Mouse (Mus musculus) heart, postnatal 36 days (tissue): ENCODE data around the gene Stmn3. TPM values are rescaled to one million over a fixed set of nuclear protein-coding genes. Genes with fewer than 3 reads are reported as not detected.

Experiments used
- DNase-seq, 2 experiments: peaks; one replicate each; pipeline ENCODE4 v3.0.0; 2021 to 2022
- intact Hi-C: fragments of 180-260 bp; cut with DNase I; formaldehyde crosslinking; loops from one replicate; pipeline ENCODE4 v1.15.1; 2025
- total RNA-seq, 2 experiments: library from RNA; stranded (reverse); gene quantifications; 2 replicates each; pipeline ENCODE4 v1.2.3; 2021

Gene Stmn3
- total RNA-seq: under 1 TPM; 0.38 to 0.53 TPM

DNA sequence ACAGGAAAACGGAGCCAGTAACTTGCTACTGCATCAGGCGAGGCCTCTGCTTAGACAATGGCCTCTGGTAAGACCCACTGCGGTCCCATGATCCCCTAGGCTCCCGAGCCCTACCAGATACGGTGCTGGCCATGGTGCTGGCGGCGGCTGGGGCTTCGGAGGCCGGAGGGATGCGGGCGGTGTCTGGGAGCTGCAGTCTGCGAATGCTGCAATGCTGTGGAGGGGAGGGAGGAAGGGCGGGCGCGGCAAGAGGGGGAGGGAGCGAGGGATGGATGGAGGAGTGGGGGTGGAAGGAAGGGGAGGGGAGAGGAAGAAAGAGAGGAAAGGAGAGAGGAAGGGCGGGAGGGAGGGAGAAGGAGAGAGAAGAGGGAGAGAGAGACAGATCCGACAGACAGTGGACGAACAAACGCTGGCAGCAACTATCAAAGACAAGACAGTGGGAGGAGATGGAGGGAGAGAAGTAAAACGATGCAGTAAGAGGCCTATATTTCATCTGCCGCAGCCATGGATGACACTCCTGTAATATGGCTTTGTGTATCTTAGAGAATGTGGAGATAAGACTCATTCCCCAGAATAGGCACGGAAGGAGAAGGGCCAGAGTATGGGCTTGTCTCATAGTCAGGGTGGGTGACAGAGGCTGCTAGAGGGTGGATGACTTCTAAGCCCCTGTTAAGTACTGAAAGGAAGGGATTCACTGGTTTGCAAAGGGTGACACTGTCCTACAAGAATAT lies at the start of gene Stmn3:
Gene Stmn3, minus strand, starts transcription at position 421 of the 731 bp plus-strand sequence.
- intact Hi-C loops: no loop called here
- peak; percentile 23 to 36 for DNase-seq

DNA sequence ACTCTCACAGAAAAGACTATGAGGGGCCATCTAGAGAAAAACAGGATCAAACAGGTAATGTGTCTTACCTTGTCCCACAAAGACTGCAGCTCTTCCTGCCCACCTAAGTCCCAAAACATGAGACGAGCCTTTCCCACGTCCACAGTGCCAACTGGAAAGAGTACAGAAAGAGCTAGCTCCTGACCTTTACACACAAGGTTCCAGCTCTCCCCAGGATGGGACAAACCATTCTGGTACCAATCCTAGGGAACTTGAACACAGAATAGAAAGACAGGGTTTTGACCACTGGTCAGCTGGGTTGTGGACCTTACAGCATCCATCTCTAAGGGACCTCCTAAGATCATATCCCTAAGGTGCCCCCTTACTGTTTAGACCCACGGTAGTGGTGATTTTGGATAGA lies 49.6 kb upstream of the Stmn3 start:
- intact Hi-C loops: no loop called here
- DNase-seq: no peak

DNA sequence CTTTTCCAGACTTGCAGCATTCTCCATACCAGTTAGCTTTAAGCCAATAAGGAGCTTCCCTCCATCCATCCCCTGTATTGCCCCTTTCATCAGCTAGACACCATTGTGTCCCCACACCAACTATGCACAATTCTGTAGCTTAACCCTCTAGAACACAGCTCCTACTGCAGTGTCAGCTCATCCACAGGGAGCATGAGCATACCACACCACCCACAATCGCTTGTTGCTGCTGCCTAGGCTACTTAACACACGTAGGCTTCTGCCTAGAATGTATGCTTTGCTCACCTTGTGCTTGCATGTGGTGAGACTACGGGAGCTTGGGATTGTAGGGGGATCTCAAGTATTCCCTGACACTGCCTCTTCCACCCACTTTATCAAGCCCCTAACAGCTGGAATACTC lies 42.5 kb upstream of the Stmn3 start:
- intact Hi-C loops: no loop called here
- no peak for DNase-seq

DNA sequence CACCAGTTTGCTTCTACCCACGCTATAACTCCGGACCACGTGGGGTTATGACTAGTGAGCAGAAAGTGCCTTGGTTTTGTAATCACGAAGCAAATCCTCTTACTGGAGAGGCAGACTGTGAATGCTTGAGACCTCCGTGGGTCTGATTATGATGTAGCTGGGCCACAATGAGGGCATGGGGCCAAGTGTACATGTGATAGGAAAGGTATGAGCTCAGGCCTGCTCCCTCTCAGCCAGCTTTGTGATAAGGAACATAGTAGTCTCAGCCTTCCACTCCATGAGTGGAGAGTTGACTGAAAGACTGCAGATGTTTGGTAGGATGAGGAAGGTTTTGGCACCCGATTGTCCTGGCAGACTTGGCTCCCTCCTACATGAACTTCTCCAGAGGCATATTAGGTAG lies 28.5 kb upstream of the Stmn3 start:
- intact Hi-C loops: loop anchor here (10.0 kb wide), 1 partner anchor 358 kb away; the partner anchor contains the start of gene Col20a1
- DNase-seq: peak in 1 of 2 experiments; percentile 26

DNA sequence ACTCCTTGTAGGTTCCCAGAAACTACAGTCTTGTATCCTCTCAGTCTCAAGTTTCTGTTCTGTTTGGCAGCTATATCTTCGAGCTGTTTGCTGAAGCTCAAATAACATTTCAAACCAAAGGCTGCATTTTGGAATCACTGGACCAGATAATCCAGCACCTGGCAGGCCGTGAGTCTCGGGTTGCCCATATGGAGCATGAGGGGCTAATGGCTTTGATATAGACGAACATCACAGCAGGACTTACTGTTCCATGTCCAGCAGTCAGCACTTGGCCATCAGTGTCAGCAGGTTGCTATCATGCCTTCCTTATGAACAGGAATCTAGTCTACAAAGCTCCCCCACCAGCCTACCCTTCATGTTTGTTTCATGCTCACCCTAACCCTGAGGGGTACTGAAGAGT lies 26.1 kb upstream of the Stmn3 start:
- intact Hi-C loops: loop anchor here (10.0 kb wide), 1 partner anchor 356 kb away; the partner anchor contains the start of gene Col20a1
- no peak for DNase-seq

DNA sequence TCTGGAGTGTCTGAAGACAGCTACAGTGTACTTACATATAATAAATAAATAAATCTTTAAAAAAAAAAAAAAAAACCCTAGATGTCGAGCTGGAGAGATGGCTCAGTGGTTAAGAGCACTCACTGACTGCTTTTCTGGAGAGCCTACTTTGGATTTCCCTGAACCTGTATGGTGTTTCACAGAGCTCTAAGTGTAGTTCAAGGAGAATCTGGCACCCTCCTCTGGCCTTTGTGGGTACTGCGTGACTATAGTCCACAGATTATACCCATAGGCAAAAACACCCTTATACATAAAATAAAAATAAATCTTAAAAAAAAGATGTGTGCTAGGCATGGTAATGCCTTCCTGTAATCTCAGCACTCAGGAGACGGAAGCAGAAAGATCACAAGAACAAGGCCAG lies 19.7 kb upstream of the Stmn3 start:
- DNase-seq: peak; percentile 64 to 81

DNA sequence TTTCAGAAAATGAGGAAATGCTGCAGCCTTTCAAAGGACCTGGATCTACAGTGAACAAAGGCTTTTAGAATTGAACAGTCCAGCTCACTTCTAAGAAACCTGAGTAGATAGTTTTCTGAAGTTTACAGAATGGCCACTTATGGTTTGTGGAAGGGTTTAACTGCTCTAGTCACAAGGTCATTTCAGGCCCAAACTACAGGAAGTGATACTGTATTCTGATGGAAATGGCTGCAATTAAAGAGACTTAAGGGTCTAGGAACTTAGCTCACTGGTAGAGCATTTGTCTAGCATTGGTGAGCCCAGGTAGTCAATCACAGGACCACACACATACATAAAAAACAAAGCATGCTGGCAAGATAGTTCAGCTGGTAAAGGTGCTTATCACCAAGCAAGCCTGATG lies 18.2 kb upstream of the Stmn3 start:
- no peak for DNase-seq
- intact Hi-C loops: no loop called here

More for the DNA sequence above, 19.7 kb upstream of the Stmn3 start:
- intact Hi-C loops: loop anchor here (1.0 kb wide), 1 partner anchor 148 kb away; no protein-coding TSS in a partner anchor

DNA sequence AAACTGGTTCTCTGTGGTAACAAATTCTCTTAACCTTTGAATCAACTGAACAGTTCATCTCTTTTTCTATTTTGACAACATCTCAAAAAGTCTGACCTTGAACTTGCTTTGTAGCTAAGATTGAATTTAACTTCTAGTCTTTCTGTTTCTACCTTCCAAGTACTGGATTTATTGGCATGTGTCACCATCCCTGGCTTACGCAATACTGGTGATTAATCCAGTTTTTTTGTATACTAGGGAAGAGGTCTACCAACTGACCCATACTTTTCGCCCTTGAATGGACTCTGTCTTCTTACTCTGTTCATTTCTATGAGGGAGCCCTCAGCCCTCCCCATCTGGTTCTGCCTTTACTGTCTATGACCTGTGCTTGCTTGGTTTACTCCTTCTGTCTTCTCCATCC lies 11.8 kb upstream of the Stmn3 start:
- no peak for DNase-seq
- intact Hi-C loops: no loop called here

DNA sequence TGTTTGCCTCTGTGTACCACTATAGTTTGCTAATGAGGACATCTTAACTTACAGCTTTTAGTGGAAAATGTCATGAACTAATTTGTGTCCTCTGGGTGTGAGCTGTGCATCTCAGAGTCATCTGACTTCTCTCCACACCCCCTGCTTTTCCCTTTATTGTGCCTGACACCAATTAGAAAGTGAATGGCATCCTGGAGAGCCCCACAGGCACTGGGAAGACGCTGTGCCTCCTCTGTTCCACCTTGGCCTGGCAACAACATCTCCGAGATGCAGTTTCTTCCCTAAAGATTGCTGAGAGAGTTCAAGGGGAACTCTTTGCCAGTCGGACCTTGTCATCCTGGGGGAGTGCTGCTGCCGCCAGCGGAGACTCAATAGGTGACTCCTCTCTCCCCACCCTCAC lies 7.8 kb upstream of the Stmn3 start:
- intact Hi-C loops: no loop called here
- no peak for DNase-seq

DNA sequence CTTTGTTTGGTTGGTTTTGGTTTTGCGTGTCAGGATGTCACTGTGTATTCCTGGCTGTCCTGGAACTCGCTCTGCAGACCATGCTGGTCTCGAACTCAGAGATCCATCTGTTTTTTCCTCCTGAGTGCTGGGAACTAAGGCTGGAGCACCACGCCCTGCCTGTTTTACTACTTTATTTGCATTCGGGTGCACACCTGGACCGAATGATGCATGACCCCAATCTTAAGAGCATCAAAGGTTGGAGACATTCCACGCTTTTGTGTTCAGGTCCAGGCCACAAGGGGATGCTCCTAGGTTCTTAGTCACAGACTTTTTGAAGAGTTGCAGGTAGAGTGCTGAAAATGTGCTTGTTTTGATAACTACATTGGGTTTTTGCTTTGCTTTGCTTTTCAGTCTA lies 5.8 kb upstream of the Stmn3 start:
- intact Hi-C loops: no loop called here
- DNase-seq: no peak

DNA sequence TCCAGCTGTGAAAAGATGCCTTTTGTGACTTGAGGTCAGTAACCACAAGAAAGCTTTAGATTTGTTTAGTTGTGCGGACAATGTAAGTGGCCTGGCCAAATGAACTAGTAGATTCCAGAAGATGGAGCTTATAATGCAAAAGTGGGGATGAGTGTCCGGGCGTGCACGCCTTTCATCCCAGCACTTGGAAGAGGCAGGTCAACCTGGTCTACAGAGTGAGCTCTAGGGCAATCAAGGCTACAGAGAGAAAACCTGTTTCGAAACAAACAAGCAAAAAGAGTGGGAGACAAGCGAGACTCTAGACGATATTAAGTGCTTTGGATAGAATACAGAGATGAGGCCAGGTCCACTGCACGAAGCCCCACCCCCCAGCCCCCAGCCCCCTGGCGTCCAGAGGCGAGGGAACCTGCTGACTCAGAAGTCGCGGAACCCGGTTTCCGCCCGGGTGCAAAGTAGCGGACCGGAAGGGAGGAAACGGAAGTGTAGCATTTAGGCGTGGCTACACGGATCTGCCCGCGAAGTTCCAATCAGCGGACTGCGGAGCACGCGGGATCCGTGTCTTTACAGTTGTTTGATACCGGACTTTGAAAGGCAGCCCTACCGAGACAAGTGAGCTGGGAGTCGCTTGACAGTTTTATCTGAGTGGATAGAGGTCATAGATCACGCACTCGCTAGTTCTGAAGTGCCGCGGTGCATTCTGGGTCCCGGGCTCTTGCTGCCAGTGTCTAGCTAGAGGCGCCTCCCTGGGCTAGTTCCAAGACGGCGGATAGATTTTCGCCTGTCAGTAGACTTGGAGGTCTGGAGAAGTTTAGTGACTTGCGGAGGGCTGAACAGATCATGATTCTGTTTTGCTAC lies 5.2 kb upstream of the Stmn3 start, which contains the start of gene Rtel1:
Gene Rtel1, plus strand, starts transcription at position 492 of the 855 bp plus-strand sequence.
- intact Hi-C loops: loop anchor here (2.0 to 5.0 kb wide), 2 partner anchors 31 to 132 kb away; partner anchors contain the start of genes Gmeb2 and Ppdpf
- peak; percentile 80 to 85 for DNase-seq

DNA sequence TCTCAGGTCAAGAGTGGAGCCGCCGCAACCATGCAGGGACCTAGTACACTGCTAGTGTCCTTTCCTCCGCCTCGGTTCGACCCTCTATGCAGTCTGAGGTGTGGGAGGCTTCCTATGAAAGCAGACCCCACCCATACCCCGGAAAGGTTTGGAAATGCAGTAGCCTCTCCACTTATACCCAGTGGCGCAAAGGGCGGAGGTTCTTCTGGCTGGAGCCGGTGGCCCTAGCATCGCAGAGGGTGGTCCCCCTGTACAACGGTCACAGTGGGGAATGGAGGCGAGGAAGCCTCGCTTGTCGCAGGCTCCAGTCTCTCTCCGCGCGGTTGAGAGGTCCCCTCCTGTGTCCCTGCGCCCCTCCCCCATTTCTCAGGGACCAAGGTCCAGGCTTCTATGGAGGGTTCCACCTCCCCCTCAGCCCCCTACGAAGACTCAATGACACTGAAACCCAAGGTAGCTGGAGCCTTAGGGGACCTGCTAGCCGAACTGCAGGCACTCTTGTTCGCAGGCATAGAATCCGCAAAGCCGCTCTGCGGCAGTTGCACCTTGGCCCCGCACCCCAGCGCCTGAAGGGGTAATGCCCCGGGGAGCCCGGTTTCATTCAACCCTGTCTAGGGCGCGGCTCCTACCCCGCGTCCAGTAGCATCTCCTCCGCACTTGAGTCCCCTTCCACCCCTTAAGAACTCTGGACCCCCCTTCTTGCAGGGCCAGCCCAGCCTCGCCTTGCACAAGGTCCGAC lies 788 bp downstream of the Stmn3 start:
- no peak for DNase-seq
- intact Hi-C loops: no loop called here

DNA sequence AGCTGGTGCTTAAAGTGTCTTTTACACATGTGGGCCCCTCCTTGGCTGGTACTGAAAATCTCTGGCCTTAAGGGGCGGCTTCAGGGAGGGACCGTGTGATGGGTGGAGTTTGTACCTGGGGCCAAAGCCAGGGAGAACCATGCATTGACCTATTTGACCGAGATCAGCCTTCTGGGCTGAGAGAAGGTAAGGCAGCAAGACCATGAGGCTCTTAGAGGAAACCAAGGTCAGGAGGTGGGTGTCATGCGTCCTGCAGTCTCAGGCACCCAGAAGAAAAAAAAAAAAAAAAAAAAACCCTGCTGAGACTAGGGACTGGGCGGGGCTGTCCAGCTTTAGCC lies 1.3 kb downstream of the Stmn3 start:
- no peak for DNase-seq
- intact Hi-C loops: no loop called here

DNA sequence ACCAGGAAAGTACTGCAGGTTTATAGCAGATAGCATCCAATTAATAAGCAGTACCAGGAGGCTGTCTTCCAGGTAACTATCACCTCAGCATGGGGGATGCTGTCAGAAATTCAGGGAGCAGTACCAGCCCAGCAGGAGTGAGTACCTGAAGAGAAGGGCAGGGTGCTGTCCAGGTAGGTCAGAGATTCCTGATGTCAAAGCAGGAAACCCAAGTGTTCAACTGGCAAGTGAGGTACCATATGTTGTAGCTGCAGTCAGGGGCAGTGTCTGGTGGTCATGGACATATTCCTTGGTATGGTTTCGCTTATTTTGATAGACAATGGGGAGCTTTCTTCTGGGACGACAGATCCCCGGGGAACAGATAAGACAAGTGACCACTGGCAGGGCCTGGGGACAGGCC lies 1.9 kb downstream of the Stmn3 start:
- no peak for DNase-seq

DNA sequence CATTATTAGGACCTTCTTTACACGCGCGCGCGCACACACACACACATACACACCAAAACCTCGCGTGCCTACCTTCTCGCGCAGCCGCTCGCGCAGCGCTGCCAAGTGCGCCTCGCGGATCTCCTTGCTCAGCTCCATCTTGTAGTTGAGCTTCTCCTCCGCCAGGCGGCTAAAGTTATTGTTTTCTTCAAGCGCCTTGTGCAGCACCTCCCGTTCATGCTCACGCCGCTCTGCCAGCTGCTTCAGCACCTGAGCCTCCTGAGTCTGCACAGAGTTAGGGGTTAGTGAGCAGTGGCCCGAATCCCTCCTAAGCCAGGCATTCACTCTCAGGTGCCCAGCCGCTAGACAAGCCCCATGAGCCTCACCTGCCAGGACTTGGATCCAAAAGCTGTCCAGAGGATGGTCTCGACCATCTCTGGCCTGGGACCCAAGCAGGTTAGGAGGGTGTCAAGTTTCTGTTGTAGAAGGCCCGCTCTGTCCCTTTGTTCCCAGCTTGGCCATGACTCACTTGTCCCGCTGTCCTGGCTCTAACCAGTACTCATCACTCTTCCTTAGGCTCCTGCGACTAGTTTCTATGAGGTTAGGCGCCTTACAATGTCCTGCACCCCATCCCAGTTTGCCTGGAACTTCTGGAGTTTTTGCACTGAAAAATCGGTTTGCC lies 7.0 kb downstream of the Stmn3 start:
- DNase-seq: peak; percentile 21 to 61
- intact Hi-C loops: no loop called here

More for the DNA sequence above, 1.9 kb downstream of the Stmn3 start:
- intact Hi-C loops: no loop called here

DNA sequence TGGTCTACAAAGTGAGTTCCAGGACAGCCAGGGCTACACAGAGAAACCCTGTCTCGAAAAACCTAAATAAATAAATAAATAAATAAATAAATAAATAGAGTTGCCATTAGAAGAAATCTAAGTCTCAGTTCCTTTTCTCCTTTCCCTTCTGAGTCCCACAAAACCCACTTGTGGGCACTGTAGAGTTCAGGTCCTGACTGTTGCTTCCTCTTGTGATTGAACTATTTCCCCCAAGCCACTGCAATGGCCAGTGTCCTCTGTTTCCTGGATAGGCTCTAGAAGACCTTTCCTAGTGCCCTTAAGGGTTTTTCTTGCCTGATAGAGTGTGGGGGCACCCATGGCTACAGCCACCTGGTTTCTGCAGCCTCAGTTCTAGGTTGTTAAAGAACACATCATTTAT lies 9.4 kb downstream of the Stmn3 start:
- intact Hi-C loops: no loop called here
- no peak for DNase-seq

DNA sequence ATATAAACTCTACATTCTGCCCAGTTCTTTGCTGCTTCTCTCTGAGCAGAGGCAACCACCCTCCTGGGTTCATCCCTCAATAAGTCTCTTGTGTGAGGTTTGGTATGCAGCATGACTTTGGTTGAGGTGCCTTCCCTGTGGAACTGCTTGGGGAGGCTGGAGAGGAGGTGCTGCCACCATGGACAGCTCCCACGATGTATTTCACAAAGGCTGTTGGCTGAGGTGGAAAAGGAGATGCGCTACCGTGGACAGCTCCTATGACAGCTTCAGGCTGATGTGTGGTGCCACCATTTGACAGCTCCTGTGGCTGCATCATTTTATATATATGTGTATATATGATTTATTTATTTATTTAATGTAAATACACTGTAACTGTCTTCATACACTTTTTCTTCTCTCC lies 12.3 kb downstream of the Stmn3 start:
- intact Hi-C loops: no loop called here
- DNase-seq: peak in 1 of 2 experiments; percentile 16

DNA sequence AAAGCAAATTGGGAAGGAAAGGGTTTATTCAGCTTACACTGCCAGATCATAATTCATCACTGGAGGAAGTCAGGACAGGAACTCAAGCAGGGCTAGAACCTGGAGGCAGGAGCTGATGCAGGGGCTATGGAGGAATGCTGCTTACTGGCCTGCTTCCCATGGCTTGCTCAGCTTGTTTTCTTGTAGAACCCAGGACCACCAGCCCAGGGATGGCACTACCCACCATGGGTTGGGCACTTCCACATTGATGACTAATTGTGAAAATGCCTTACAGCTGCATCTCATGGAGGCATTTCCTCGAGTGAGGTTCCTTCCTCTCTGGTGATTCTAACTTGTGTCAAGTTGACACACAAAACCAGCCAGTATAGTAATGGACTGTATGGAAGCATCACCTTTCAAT lies 23.4 kb downstream of the Stmn3 start:
- no peak for DNase-seq
- intact Hi-C loops: no loop called here

DNA sequence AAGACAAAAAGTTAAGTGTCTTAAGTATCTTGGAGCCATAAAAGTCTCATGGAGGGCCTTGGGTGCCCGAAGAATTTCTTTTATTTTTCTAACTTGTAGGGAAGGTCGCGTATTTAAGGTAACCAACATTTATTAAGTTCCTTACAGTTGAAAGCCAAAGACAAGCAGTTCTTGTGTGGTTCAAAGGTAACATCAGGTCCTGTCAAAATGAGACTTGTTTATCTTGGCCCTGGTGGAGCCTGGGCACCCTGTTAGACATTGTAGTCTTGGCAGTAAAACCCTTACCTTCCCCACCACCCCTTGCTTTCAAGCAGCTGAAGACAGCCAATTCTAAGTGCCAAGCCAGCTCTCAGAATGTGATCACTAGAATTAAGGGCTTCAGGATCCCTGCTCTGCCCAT lies 25.6 kb downstream of the Stmn3 start:
- no peak for DNase-seq
- intact Hi-C loops: loop anchor here (2.0 kb wide), 2 partner anchors 30 to 102 kb away; partner anchors contain the start of genes Ppdpf and Rtel1

DNA sequence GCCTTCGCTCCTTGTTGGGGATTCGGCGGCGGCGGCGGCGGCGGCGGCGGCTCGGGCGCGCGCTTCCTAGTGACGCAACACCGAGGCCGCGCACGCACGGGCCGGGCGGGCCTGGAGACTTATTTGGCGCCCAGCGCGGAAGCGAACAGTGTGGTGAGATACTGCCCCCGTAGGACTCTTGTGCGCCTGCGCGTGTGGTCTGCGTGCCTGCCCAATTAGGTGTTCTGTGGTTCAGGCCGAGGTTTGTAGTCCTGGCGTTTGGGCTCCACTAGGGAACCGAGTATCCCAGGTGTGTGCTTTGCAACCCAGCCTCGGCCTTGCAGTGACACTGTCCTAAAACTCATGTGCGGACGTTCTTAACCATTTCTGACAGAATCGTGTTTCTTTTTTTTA lies 26.3 kb downstream of the Stmn3 start, which contains the start of gene Gmeb2:
Gene Gmeb2, minus strand, starts transcription at position 78 of the 393 bp plus-strand sequence.
- intact Hi-C loops: loop anchor here (2.0 kb wide), 2 partner anchors 31 to 101 kb away; partner anchors contain the start of genes Ppdpf and Rtel1
- peak; percentile 89 for DNase-seq
